In the genomic region with DNA sequence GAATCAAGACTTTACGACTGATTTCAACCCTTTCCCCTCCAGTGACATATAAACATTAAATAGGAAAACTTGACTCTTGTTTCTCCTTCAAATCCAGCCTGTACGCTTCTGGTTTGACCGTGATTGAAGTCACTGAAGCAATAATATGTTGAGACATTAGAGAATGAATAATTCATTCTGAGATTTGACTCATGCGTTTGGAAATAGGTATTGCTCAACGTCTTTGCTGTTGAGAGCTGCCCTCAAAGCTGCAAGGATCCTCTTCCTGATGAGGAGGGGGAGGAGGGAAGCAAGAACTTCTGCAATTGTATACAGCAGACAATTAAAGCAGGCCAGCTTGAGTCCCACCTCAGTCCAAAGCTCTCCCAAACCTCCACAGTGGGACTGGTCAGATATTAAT, we compare ENCODE assay signal across 13 mouse cellular contexts.
A peak's percentile ranks its signal among the peaks of the same experiment; 100 is the strongest.
DNase-seq lines count a peak whose midpoint lies in the region; ATAC-seq and TF ChIP-seq lines count a peak whose summit lies in the region.
"Had no signal": no experiment of that assay in that cellular context is flagged by ENCODE, and none has a peak within 500 bp of the region (broad histone marks: within the 10 kb centered on the region; RNA-seq: fewer than 3 reads in every experiment).

No protein-coding gene starts in this region.

- H3K9ac ChIP-seq in embryonic facial prominence, embryonic 15.5 days: no peak overlapping the region
- H3K9ac ChIP-seq in liver, postnatal 0 days (replicated peaks): no peak overlapping the region
- H3K9ac ChIP-seq in liver, embryonic 11.5 days (ENCODE audit: low read depth, low read length): no peak overlapping the region
- no peak overlapping the region for H3K9ac ChIP-seq in lung, embryonic 15.5 days
- no peak overlapping the region for H3K9ac ChIP-seq in stomach, embryonic 15.5 days

- WGBS in embryonic facial prominence, embryonic 15.5 days: 54% methylated on average over 5 of the region's 5 CpGs
- 91% methylated on average over 5 of the region's 5 CpGs for WGBS in embryonic facial prominence, embryonic 10.5 days
- 46% methylated on average over 5 of the region's 5 CpGs for WGBS in liver, postnatal 0 days (ENCODE audit: insufficient replicate concordance)
- WGBS in liver, embryonic 11.5 days: 67% methylated on average over 5 of the region's 5 CpGs
- WGBS in lung, embryonic 15.5 days: 46% methylated on average over 5 of the region's 5 CpGs
- WGBS in stomach, embryonic 15.5 days: 52% methylated on average over 5 of the region's 5 CpGs

- no peaks in the 10 kb centered on the region for H3K27me3 ChIP-seq in embryonic facial prominence, embryonic 15.5 days
- H3K27me3 ChIP-seq in embryonic facial prominence, embryonic 10.5 days (replicated peaks; ENCODE audit: low read depth, poor library complexity, severe bottlenecking): no peaks in the 10 kb centered on the region
- no peaks in the 10 kb centered on the region for H3K27me3 ChIP-seq in liver, postnatal 0 days (ENCODE audit: insufficient read depth, low read length)
- no peaks in the 10 kb centered on the region for H3K27me3 ChIP-seq in liver, embryonic 11.5 days (replicated peaks; ENCODE audit: control insufficient read depth, insufficient read depth, low read length)
- H3K27me3 ChIP-seq in lung, embryonic 15.5 days: no peaks in the 10 kb centered on the region
- no peaks in the 10 kb centered on the region for H3K27me3 ChIP-seq in stomach, embryonic 15.5 days (replicated peaks)

- no peaks in the 10 kb centered on the region for H3K9me3 ChIP-seq in embryonic facial prominence, embryonic 15.5 days (replicated peaks)
- no peaks in the 10 kb centered on the region for H3K9me3 ChIP-seq in embryonic facial prominence, embryonic 10.5 days
- H3K9me3 ChIP-seq in liver, postnatal 0 days (ENCODE audit: low read length): no peaks in the 10 kb centered on the region
- H3K9me3 ChIP-seq in liver, embryonic 11.5 days (ENCODE audit: control insufficient read depth, low read length): no peaks in the 10 kb centered on the region
- H3K9me3 ChIP-seq in lung, embryonic 15.5 days: no peaks in the 10 kb centered on the region
- no peaks in the 10 kb centered on the region for H3K9me3 ChIP-seq in stomach, embryonic 15.5 days
- H3K9me3 ChIP-seq: hindbrain, embryonic 10.5 days had no signal

- H3K4me3 ChIP-seq in embryonic facial prominence, embryonic 15.5 days (replicated peaks): no peak overlapping the region
- no peak overlapping the region for H3K4me3 ChIP-seq in embryonic facial prominence, embryonic 10.5 days
- H3K4me3 ChIP-seq in liver, postnatal 0 days (ENCODE audit: low read depth, low read length): no peak overlapping the region
- H3K4me3 ChIP-seq in liver, embryonic 11.5 days (ENCODE audit: low read depth, low read length): no peak overlapping the region
- H3K4me3 ChIP-seq in lung, embryonic 15.5 days: no peak overlapping the region
- no peak overlapping the region for H3K4me3 ChIP-seq in stomach, embryonic 15.5 days (replicated peaks)
- H3K4me3 ChIP-seq: hindbrain, embryonic 10.5 days had no signal

- H3K27ac ChIP-seq in embryonic facial prominence, embryonic 15.5 days (replicated peaks): 0 out of 2 replicates have a peak overlapping the region, but pooled peaks have one; percentile 29
- H3K27ac ChIP-seq in embryonic facial prominence, embryonic 10.5 days (replicated peaks): no peak overlapping the region
- no peak overlapping the region for H3K27ac ChIP-seq in liver, postnatal 0 days (ENCODE audit: low read depth)
- H3K27ac ChIP-seq in liver, embryonic 11.5 days (ENCODE audit: low read depth, low read length): no peak overlapping the region
- peak overlapping the region; percentile 69 for H3K27ac ChIP-seq in lung, embryonic 15.5 days
- H3K27ac ChIP-seq in stomach, embryonic 15.5 days: 0 out of 2 replicates have a peak overlapping the region, but pooled peaks have one; percentile 48
- H3K27ac ChIP-seq: hindbrain, embryonic 10.5 days had no signal

- H3K4me1 ChIP-seq in embryonic facial prominence, embryonic 15.5 days: peaks cover 5% of the 10 kb centered on the region
- peaks cover 4% of the 10 kb centered on the region; the same call in 1 of the 2 replicates for H3K4me1 ChIP-seq in embryonic facial prominence, embryonic 10.5 days
- peaks cover 9% of the 10 kb centered on the region for H3K4me1 ChIP-seq in liver, postnatal 0 days (ENCODE audit: insufficient read depth)
- H3K4me1 ChIP-seq in liver, embryonic 11.5 days (replicated peaks; ENCODE audit: control insufficient read depth, insufficient read depth, low read length): peaks cover 6% of the 10 kb centered on the region; the same call in 1 of the 2 replicates
- H3K4me1 ChIP-seq in lung, embryonic 15.5 days: peaks cover 29% of the 10 kb centered on the region
- peaks cover 7% of the 10 kb centered on the region; the same call in 1 of the 2 replicates for H3K4me1 ChIP-seq in stomach, embryonic 15.5 days
- H3K4me1 ChIP-seq: hindbrain, embryonic 10.5 days had no signal

- peaks cover 1% of the 10 kb centered on the region; the same call in 1 of the 2 replicates for H3K36me3 ChIP-seq in embryonic facial prominence, embryonic 15.5 days
- no peaks in the 10 kb centered on the region for H3K36me3 ChIP-seq in embryonic facial prominence, embryonic 10.5 days (replicated peaks)
- peaks cover 6% of the 10 kb centered on the region for H3K36me3 ChIP-seq in liver, postnatal 0 days (replicated peaks; ENCODE audit: insufficient read depth, low read length)
- H3K36me3 ChIP-seq in liver, embryonic 11.5 days (ENCODE audit: control insufficient read depth, insufficient read depth, low read length): no peaks in the 10 kb centered on the region
- peaks cover 7% of the 10 kb centered on the region; the same call in 1 of the 2 replicates for H3K36me3 ChIP-seq in lung, embryonic 15.5 days
- 0 out of 2 replicates have a peak, but pooled peaks cover 2% of the 10 kb centered on the region for H3K36me3 ChIP-seq in stomach, embryonic 15.5 days
- H3K36me3 ChIP-seq: hindbrain, embryonic 10.5 days had no signal

- no peak for ATAC-seq in embryonic facial prominence, embryonic 15.5 days (ENCODE audit: insufficient number of reproducible peaks, low FRiP score, low TSS enrichment, low read depth)
- peak; percentile 19; the same call in 1 of the 2 replicates for ATAC-seq in liver, postnatal 0 days
- no peak for ATAC-seq in liver, embryonic 11.5 days (replicated peaks; ENCODE audit: low FRiP score)
- ATAC-seq in lung, embryonic 15.5 days (ENCODE audit: borderline replicate concordance, extremely low read depth, low FRiP score, low TSS enrichment): no peak
- no peak for ATAC-seq in stomach, embryonic 15.5 days (ENCODE audit: insufficient read depth, low FRiP score, low read depth)
- ATAC-seq: CD4-positive, CD25-positive, alpha-beta regulatory T cell, adult 4 months had no signal

- DNase-seq in embryonic facial prominence, embryonic 10.5 days (ENCODE audit: low spot score): no peak
- no peak for DNase-seq in liver, postnatal 0 days
- DNase-seq in liver, embryonic 11.5 days (ENCODE audit: low spot score): no peak
- no peak for DNase-seq in embryo, embryonic 10 days (ENCODE audit: low spot score)
- no peak for DNase-seq in thymus, postnatal 0 days (ENCODE audit: low spot score)
- DNase-seq: cerebellum, adult 11 months; kidney, adult 8-10 months; retina, postnatal 1 day had no signal

- TF ChIP-seq EP300 in liver, postnatal 0 days (IDR thresholded peaks at IDR 0.05; ENCODE audit: low read depth): no peak

- no peak overlapping the region for H3K4me2 ChIP-seq in embryonic facial prominence, embryonic 15.5 days (replicated peaks)
- no peak overlapping the region for H3K4me2 ChIP-seq in liver, postnatal 0 days (ENCODE audit: low read depth, low read length)
- no peak overlapping the region for H3K4me2 ChIP-seq in liver, embryonic 11.5 days
- no peak overlapping the region for H3K4me2 ChIP-seq in lung, embryonic 15.5 days
- no peak overlapping the region for H3K4me2 ChIP-seq in stomach, embryonic 15.5 days

- no peak for TF ChIP-seq CTCF in liver, postnatal 0 days (IDR thresholded peaks at IDR 0.05; ENCODE audit: low read depth)

Comparison
In these comparisons a context has a peak if more than half of its experiments do, and no peak if none do; other contexts are left out.
1. H3K27ac ChIP-seq: peak in embryonic facial prominence, embryonic 15.5 days (single experiment), lung, embryonic 15.5 days (single experiment) and stomach, embryonic 15.5 days (single experiment); none in embryonic facial prominence, embryonic 10.5 days (single experiment), liver, postnatal 0 days (single experiment) and liver, embryonic 11.5 days (single experiment).